Mouse (Mus musculus): Measurements from ENCODE around the gene Plekha1.

GRCm38 (mm10) chr7:130862501-130862900, 3.1 kb upstream of the Plekha1 start:
- TF ChIP-seq SMC3 (IDR thresholded peaks at IDR 0.05; ENCODE audit: low read depth, low read length) (no peak), CTCF (IDR thresholded peaks at IDR 0.05 in 2 of 3, conservative IDR thresholded peaks at IDR 0.05 in 1 of 3; ENCODE audit: control insufficient read depth in 1 of 3, insufficient read depth in 1 of 3, low read depth in 2 of 3, low read length in 3 of 3, poor library complexity in 1 of 3, severe bottlenecking in 1 of 3) (no peak), RAD21 (IDR thresholded peaks at IDR 0.05; ENCODE audit: low read depth, low read length) (no peak), RCOR1 (IDR thresholded peaks at IDR 0.05; ENCODE audit: low read depth, low read length) (no peak), POLR2A (IDR thresholded peaks at IDR 0.05; ENCODE audit: control insufficient read depth in 1 of 2, insufficient read depth in 1 of 2, low read depth in 1 of 2, low read length in 2 of 2, poor library complexity in 1 of 2) (no peak), ZMIZ1 (IDR thresholded peaks at IDR 0.05; ENCODE audit: low read depth, low read length) (no peak), HCFC1 (IDR thresholded peaks at IDR 0.05; ENCODE audit: low read depth, low read length) (no peak)

All from MEL (cell line).